Mouse (Mus musculus): ENCODE results near the gene Vac14.

- TF ChIP-seq POLR2A (IDR thresholded peaks at IDR 0.05; ENCODE audit: insufficient read length, low read depth) (no peak), E2F4 (IDR thresholded peaks at IDR 0.05; ENCODE audit: insufficient read depth) (no peak), MYOG (IDR thresholded peaks at IDR 0.05; ENCODE audit: control insufficient read depth in 1 of 3, insufficient read depth in 1 of 3, insufficient read length in 2 of 3, low read depth in 2 of 3) (peak in 2 of 3 experiments; percentile 32 to 57), CEBPB (IDR thresholded peaks at IDR 0.05; ENCODE audit: insufficient read depth, poor library complexity, severe bottlenecking) (no peak), USF1 (IDR thresholded peaks at IDR 0.05; ENCODE audit: low read depth) (no peak), REST (IDR thresholded peaks at IDR 0.05; ENCODE audit: insufficient read depth, insufficient read length) (no peak), POLR2AphosphoS2 (IDR thresholded peaks at IDR 0.05; ENCODE audit: insufficient read length, low read depth) (no peak), TCF12 (IDR thresholded peaks at IDR 0.05; ENCODE audit: insufficient read depth, poor library complexity, severe bottlenecking) (no peak)
Measured at GRCm38 (mm10) chr8:110649286-110649685, 30.9 kb downstream of the Vac14 start.

All from myocyte (in vitro differentiated cells).